Comparison of ENCODE assay signal across 28 mouse cellular contexts in the genomic region with DNA sequence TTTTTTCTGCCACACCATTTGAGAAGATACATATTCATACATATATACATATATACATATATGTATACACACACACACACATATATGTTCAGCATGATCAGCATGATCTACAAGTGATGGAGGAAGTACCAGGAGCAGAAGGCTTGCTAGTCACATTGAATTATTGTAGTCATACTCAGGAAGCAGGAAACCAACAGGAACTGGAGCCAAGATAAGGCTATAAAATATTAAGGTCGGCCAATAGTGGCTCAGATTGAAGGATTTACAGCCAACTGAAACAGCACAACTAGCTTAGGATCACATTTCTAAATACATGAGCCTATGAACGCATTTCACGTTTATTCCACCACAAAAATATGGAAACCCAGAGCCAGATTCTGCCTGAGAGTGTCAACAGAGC. TPM values are rescaled to one million over a fixed set of nuclear protein-coding genes. Genes with fewer than 3 reads are reported as not detected.
DNase-seq lines count a peak whose midpoint lies in the region; ATAC-seq lines count a peak whose summit lies in the region.
"Had no signal": no experiment of that assay in that cellular context is flagged by ENCODE, and none has a peak within 500 bp of the region (broad histone marks: within the 10 kb centered on the region; RNA-seq: fewer than 3 reads in every experiment).

No protein-coding gene starts in this region.

- no peaks in the 10 kb centered on the region for H3K9me3 ChIP-seq in kidney, embryonic 16.5 days (ENCODE audit: low read length)
- no peaks in the 10 kb centered on the region for H3K9me3 ChIP-seq in kidney, embryonic 15.5 days (replicated peaks)
- H3K9me3 ChIP-seq: embryonic facial prominence, embryonic 12.5 days; embryonic facial prominence, embryonic 15.5 days; hindbrain, embryonic 10.5 days; hindbrain, embryonic 13.5 days had no signal

- H3K27ac ChIP-seq in kidney, embryonic 16.5 days (ENCODE audit: low read length): no peak overlapping the region
- no peak overlapping the region for H3K27ac ChIP-seq in kidney, embryonic 15.5 days
- H3K27ac ChIP-seq: embryonic facial prominence, embryonic 12.5 days; embryonic facial prominence, embryonic 15.5 days; gastrocnemius, adult 2 months; hindbrain, embryonic 10.5 days; hindbrain, embryonic 13.5 days had no signal

- no peak overlapping the region for H3K9ac ChIP-seq in kidney, embryonic 16.5 days (replicated peaks; ENCODE audit: low read length)
- no peak overlapping the region for H3K9ac ChIP-seq in kidney, embryonic 15.5 days
- H3K9ac ChIP-seq: embryonic facial prominence, embryonic 12.5 days; embryonic facial prominence, embryonic 15.5 days; forebrain, postnatal 0 days; hindbrain, embryonic 13.5 days had no signal

- no peaks in the 10 kb centered on the region for H3K36me3 ChIP-seq in kidney, embryonic 16.5 days (ENCODE audit: insufficient read depth, low read length)
- H3K36me3 ChIP-seq in kidney, embryonic 15.5 days: no peaks in the 10 kb centered on the region
- H3K36me3 ChIP-seq: embryonic facial prominence, embryonic 12.5 days; embryonic facial prominence, embryonic 15.5 days; hindbrain, embryonic 10.5 days; hindbrain, embryonic 13.5 days had no signal

- no peaks in the 10 kb centered on the region for H3K4me1 ChIP-seq in kidney, embryonic 16.5 days (ENCODE audit: insufficient read depth, low read length)
- H3K4me1 ChIP-seq in kidney, embryonic 15.5 days: no peaks in the 10 kb centered on the region
- H3K4me1 ChIP-seq: embryonic facial prominence, embryonic 12.5 days; embryonic facial prominence, embryonic 15.5 days; hindbrain, embryonic 13.5 days had no signal

- peak; percentile 26 for DNase-seq in kidney, postnatal 14 days
- DNase-seq in kidney, adult 8-10 months: no peak
- no peak for DNase-seq in left cerebral cortex, adult 8-10 months (ENCODE audit: low spot score in 2 of 2)
- DNase-seq: adrenal gland, adult 8-10 months; adrenal gland, postnatal 25 days; cerebellum, adult 11-12 months; cerebellum, adult 9-10 months; cerebellum, postnatal 14 days; forebrain, postnatal 0 days; gastrocnemius, adult 2 months; gastrocnemius, postnatal 14 days; heart, adult 11 months had no signal

- no peaks in the 10 kb centered on the region for H3K27me3 ChIP-seq in kidney, embryonic 16.5 days (ENCODE audit: insufficient read depth, low read length)
- no peaks in the 10 kb centered on the region for H3K27me3 ChIP-seq in kidney, embryonic 15.5 days
- H3K27me3 ChIP-seq: embryonic facial prominence, embryonic 12.5 days; embryonic facial prominence, embryonic 15.5 days; hindbrain, embryonic 13.5 days had no signal

- WGBS in kidney, embryonic 16.5 days: 54% methylated on average over 3 of the region's 3 CpGs
- WGBS in kidney, embryonic 15.5 days: 45% methylated on average over 3 of the region's 3 CpGs

- peak; percentile 73 for ATAC-seq in kidney, embryonic 16.5 days (ENCODE audit: low FRiP score, low TSS enrichment)
- ATAC-seq in kidney, embryonic 15.5 days (replicated peaks; ENCODE audit: low FRiP score): no peak; the same call in 1 of the 2 replicates
- peak; percentile 98 to 100 for ATAC-seq in hematopoietic stem cell, adult 5-6 weeks (replicated peaks in 1 of 2; ENCODE audit: insufficient read depth in 1 of 2, low FRiP score in 2 of 2, low TSS enrichment in 1 of 2, low read depth in 1 of 2, poor library complexity in 2 of 2, severe bottlenecking in 2 of 2)
- ATAC-seq: activated CD4-positive, CD25-positive, alpha-beta regulatory T cell, adult 4 months; forebrain, embryonic 14.5 days; forebrain, postnatal 0 days; hindbrain, embryonic 16.5 days had no signal

- no peak overlapping the region for H3K4me2 ChIP-seq in kidney, embryonic 16.5 days (replicated peaks; ENCODE audit: low read depth, low read length)
- no peak overlapping the region for H3K4me2 ChIP-seq in kidney, embryonic 15.5 days
- H3K4me2 ChIP-seq: embryonic facial prominence, embryonic 12.5 days; embryonic facial prominence, embryonic 15.5 days; heart, embryonic 11.5 days; hindbrain, embryonic 13.5 days had no signal

- H3K4me3 ChIP-seq in kidney, embryonic 16.5 days (ENCODE audit: low read length): no peak overlapping the region
- H3K4me3 ChIP-seq in kidney, embryonic 15.5 days (replicated peaks): no peak overlapping the region
- H3K4me3 ChIP-seq: embryonic facial prominence, embryonic 12.5 days; embryonic facial prominence, embryonic 15.5 days; gastrocnemius, adult 2 months; hindbrain, embryonic 10.5 days; hindbrain, embryonic 13.5 days had no signal

RNA-seq across cellular contexts. Expression of a gene that starts 14.0 kb away (rescaled TPM):
- polyA plus RNA-seq in kidney, embryonic 16.5 days (2015; fragmentation: Nextera tagmentation; extraction: Ambion mirVana): not detected in 2 replicates
- polyA plus RNA-seq in kidney, embryonic 15.5 days (2015; fragmentation: Nextera tagmentation; extraction: Ambion mirVana): not detected in 2 replicates
- total RNA-seq in hematopoietic stem cell, adult 5-6 weeks (2017): not detected in 2 replicates
- total RNA-seq in left cerebral cortex, adult 8-10 months (2022): under 1 TPM; 0.44 to 0.77 (median 0.61) TPM
- total RNA-seq: adrenal gland, adult 8-10 months; adrenal gland, postnatal 25 days; gastrocnemius, adult 2 months; gastrocnemius, postnatal 14 days; gastrocnemius, postnatal 4 days; heart, adult 8-10 months; heart, postnatal 25 days had no signal
- polyA plus RNA-seq: heart, embryonic 11.5 days; heart, embryonic 14.5 days; heart, postnatal 0 days; hindbrain, embryonic 10.5 days; hindbrain, embryonic 13.5 days had no signal
